Mouse (Mus musculus): ENCODE results near the gene Coro2b. TPM values are rescaled to one million over a fixed set of nuclear protein-coding genes. Genes with fewer than 3 reads are reported as not detected.

The Coro2b gene
- polyA plus RNA-seq, 1 experiment from 2014 or later = 15.3 TPM

GRCm38 (mm10) chr9:62543878-62544277 lies 7.0 kb upstream of the Coro2b start:
- ATAC-seq (ENCODE audit: low FRiP score) (no peak), DNase-seq (ENCODE audit: low spot score, missing footprints) (no peak)
- no peak overlapping the region for H3K4me2 ChIP-seq
- 93% methylated on average over 4 of the region's 4 CpGs for WGBS
- no peaks in the 10 kb centered on the region for H3K27me3 ChIP-seq (ENCODE audit: control insufficient read depth, insufficient read depth, low read length)
- H3K9me3 ChIP-seq (ENCODE audit: control insufficient read depth, low read length) = no peaks in the 10 kb centered on the region
- no peaks in the 10 kb centered on the region for H3K36me3 ChIP-seq (ENCODE audit: control insufficient read depth, insufficient read depth, low read length)
- no peak overlapping the region for H3K4me3 ChIP-seq (ENCODE audit: low read depth, low read length)
- H3K9ac ChIP-seq (ENCODE audit: low read length) = no peak overlapping the region
- H3K27ac ChIP-seq (ENCODE audit: low read depth, low read length) = no peak overlapping the region
- H3K4me1 ChIP-seq (ENCODE audit: control insufficient read depth, insufficient read depth, low read length) = peaks cover 8% of the 10 kb centered on the region; the same call in 1 of the 2 replicates

- DNase-seq (ENCODE audit: low spot score, missing footprints) (no peak), ATAC-seq (ENCODE audit: low FRiP score) (no peak)
- no peaks in the 10 kb centered on the region for H3K36me3 ChIP-seq (ENCODE audit: control insufficient read depth, insufficient read depth, low read length)
- H3K9me3 ChIP-seq (ENCODE audit: control insufficient read depth, low read length) = no peaks in the 10 kb centered on the region
- H3K4me3 ChIP-seq (ENCODE audit: low read depth, low read length) = no peak overlapping the region
- H3K27me3 ChIP-seq (ENCODE audit: control insufficient read depth, insufficient read depth, low read length) = no peaks in the 10 kb centered on the region; the same call in 1 of the 2 replicates
- H3K27ac ChIP-seq (ENCODE audit: low read depth, low read length) = no peak overlapping the region
- H3K4me1 ChIP-seq (ENCODE audit: control insufficient read depth, insufficient read depth, low read length) = peaks cover 12% of the 10 kb centered on the region
- H3K4me2 ChIP-seq = no peak overlapping the region
- H3K9ac ChIP-seq (ENCODE audit: low read length) = no peak overlapping the region; the same call in 1 of the 2 replicates
- WGBS = 53% methylated on average over 10 of the region's 10 CpGs
These were observed 4.8 kb upstream of the Coro2b start for GRCm38 (mm10) chr9:62541606-62542005.

- ATAC-seq (ENCODE audit: low FRiP score) = no peak
- H3K9ac ChIP-seq (ENCODE audit: low read length) = no peak overlapping the region; the same call in 1 of the 2 replicates
- H3K9me3 ChIP-seq (ENCODE audit: control insufficient read depth, low read length) = no peaks in the 10 kb centered on the region
- WGBS = 43% methylated on average over 8 of the region's 8 CpGs
- H3K4me1 ChIP-seq (ENCODE audit: control insufficient read depth, insufficient read depth, low read length) = peaks cover 13% of the 10 kb centered on the region
- H3K4me3 ChIP-seq (ENCODE audit: low read depth, low read length) = no peak overlapping the region
- no peaks in the 10 kb centered on the region for H3K36me3 ChIP-seq (ENCODE audit: control insufficient read depth, insufficient read depth, low read length)
- DNase-seq (ENCODE audit: low spot score, missing footprints) = peak; percentile 89
- peak overlapping the region; percentile 41; the same call in 1 of the 2 replicates for H3K27ac ChIP-seq (ENCODE audit: low read depth, low read length)
- H3K27me3 ChIP-seq (ENCODE audit: control insufficient read depth, insufficient read depth, low read length) = no peaks in the 10 kb centered on the region; the same call in 1 of the 2 replicates
- H3K4me2 ChIP-seq = no peak overlapping the region
These were observed 4.3 kb upstream of the Coro2b start for GRCm38 (mm10) chr9:62541182-62541581.

GRCm38 (mm10) chr9:62540736-62541135 lies 3.9 kb upstream of the Coro2b start:
- peaks cover 17% of the 10 kb centered on the region for H3K4me1 ChIP-seq (ENCODE audit: control insufficient read depth, insufficient read depth, low read length)
- ATAC-seq (ENCODE audit: low FRiP score) = no peak
- WGBS = 56% methylated on average over 10 of the region's 10 CpGs

GRCm38 (mm10) chr9:62540166-62540565 lies 3.3 kb upstream of the Coro2b start:
- no peak overlapping the region for H3K27ac ChIP-seq (ENCODE audit: low read depth, low read length)
- H3K4me1 ChIP-seq (ENCODE audit: control insufficient read depth, insufficient read depth, low read length) = peaks cover 22% of the 10 kb centered on the region
- 85% methylated on average over 9 of the region's 9 CpGs for WGBS
- H3K36me3 ChIP-seq (ENCODE audit: control insufficient read depth, insufficient read depth, low read length) = no peaks in the 10 kb centered on the region
- ATAC-seq (ENCODE audit: low FRiP score) = no peak
- H3K9ac ChIP-seq (ENCODE audit: low read length) = no peak overlapping the region
- H3K9me3 ChIP-seq (ENCODE audit: control insufficient read depth, low read length) = no peaks in the 10 kb centered on the region
- no peaks in the 10 kb centered on the region; the same call in 1 of the 2 replicates for H3K27me3 ChIP-seq (ENCODE audit: control insufficient read depth, insufficient read depth, low read length)
- no peak overlapping the region for H3K4me3 ChIP-seq (ENCODE audit: low read depth, low read length)
- DNase-seq (ENCODE audit: low spot score, missing footprints) = no peak
- no peak overlapping the region for H3K4me2 ChIP-seq

More at GRCm38 (mm10) chr9:62540736-62541135, 3.9 kb upstream of the Coro2b start:
- no peak for DNase-seq (ENCODE audit: low spot score, missing footprints)
- Histone ChIP-seq H3K9ac (ENCODE audit: low read length) (no peak overlapping the region), H3K4me3 (ENCODE audit: low read depth, low read length) (no peak overlapping the region), H3K27ac (ENCODE audit: low read depth, low read length) (peak overlapping the region; percentile 41; the same call in 1 of the 2 replicates), H3K27me3 (ENCODE audit: control insufficient read depth, insufficient read depth, low read length) (no peaks in the 10 kb centered on the region; the same call in 1 of the 2 replicates), H3K36me3 (ENCODE audit: control insufficient read depth, insufficient read depth, low read length) (no peaks in the 10 kb centered on the region), H3K4me2 (no peak overlapping the region), H3K9me3 (ENCODE audit: control insufficient read depth, low read length) (no peaks in the 10 kb centered on the region)

- Histone ChIP-seq H3K4me3 (ENCODE audit: low read depth, low read length) (no peak overlapping the region), H3K9ac (ENCODE audit: low read length) (no peak overlapping the region), H3K27ac (ENCODE audit: low read depth, low read length) (no peak overlapping the region), H3K36me3 (ENCODE audit: control insufficient read depth, insufficient read depth, low read length) (no peaks in the 10 kb centered on the region), H3K9me3 (ENCODE audit: control insufficient read depth, low read length) (no peaks in the 10 kb centered on the region), H3K4me1 (ENCODE audit: control insufficient read depth, insufficient read depth, low read length) (peaks cover 22% of the 10 kb centered on the region), H3K4me2 (no peak overlapping the region), H3K27me3 (ENCODE audit: control insufficient read depth, insufficient read depth, low read length) (no peaks in the 10 kb centered on the region; the same call in 1 of the 2 replicates)
- no peak for DNase-seq (ENCODE audit: low spot score, missing footprints)
- ATAC-seq (ENCODE audit: low FRiP score) = no peak
- WGBS = 79% methylated on average over 9 of the region's 9 CpGs
These were observed 2.4 kb upstream of the Coro2b start for GRCm38 (mm10) chr9:62539251-62539711.

GRCm38 (mm10) chr9:62537941-62538340 lies 1.1 kb upstream of the Coro2b start:
- peaks cover 27% of the 10 kb centered on the region for H3K4me1 ChIP-seq (ENCODE audit: control insufficient read depth, insufficient read depth, low read length)
- 86% methylated on average over 6 of the region's 6 CpGs for WGBS
- H3K4me2 ChIP-seq = no peak overlapping the region
- H3K9ac ChIP-seq (ENCODE audit: low read length) = no peak overlapping the region
- no peaks in the 10 kb centered on the region; the same call in 1 of the 2 replicates for H3K27me3 ChIP-seq (ENCODE audit: control insufficient read depth, insufficient read depth, low read length)
- DNase-seq (ENCODE audit: low spot score, missing footprints) (no peak), ATAC-seq (ENCODE audit: low FRiP score) (no peak)
- H3K36me3 ChIP-seq (ENCODE audit: control insufficient read depth, insufficient read depth, low read length) = no peaks in the 10 kb centered on the region
- no peak overlapping the region for H3K27ac ChIP-seq (ENCODE audit: low read depth, low read length)
- no peak overlapping the region for H3K4me3 ChIP-seq (ENCODE audit: low read depth, low read length)
- H3K9me3 ChIP-seq (ENCODE audit: control insufficient read depth, low read length) = no peaks in the 10 kb centered on the region

GRCm38 (mm10) chr9:62536119-62536654 lies 657 bp downstream of the Coro2b start:
- Histone ChIP-seq H3K4me2 (peak overlapping the region; percentile 65), H3K4me3 (ENCODE audit: low read depth, low read length) (peak overlapping the region; percentile 51), H3K27me3 (ENCODE audit: control insufficient read depth, insufficient read depth, low read length) (no peaks in the 10 kb centered on the region; the same call in 1 of the 2 replicates), H3K9ac (ENCODE audit: low read length) (peak overlapping the region; percentile 76), H3K27ac (ENCODE audit: low read depth, low read length) (peak overlapping the region; percentile 70), H3K9me3 (ENCODE audit: control insufficient read depth, low read length) (no peaks in the 10 kb centered on the region), H3K4me1 (ENCODE audit: control insufficient read depth, insufficient read depth, low read length) (peaks cover 40% of the 10 kb centered on the region), H3K36me3 (ENCODE audit: control insufficient read depth, insufficient read depth, low read length) (no peaks in the 10 kb centered on the region)
- no peak for DNase-seq (ENCODE audit: low spot score, missing footprints)
- under 1% methylated on average over 29 of the region's 29 CpGs for WGBS
- ATAC-seq (ENCODE audit: low FRiP score) = peak; percentile 19

- WGBS = 67% methylated on average over 8 of the region's 8 CpGs
- Histone ChIP-seq H3K36me3 (ENCODE audit: control insufficient read depth, insufficient read depth, low read length) (no peaks in the 10 kb centered on the region), H3K4me3 (ENCODE audit: low read depth, low read length) (peak overlapping the region; percentile 51), H3K4me2 (peak overlapping the region; percentile 65), H3K9me3 (ENCODE audit: control insufficient read depth, low read length) (no peaks in the 10 kb centered on the region), H3K4me1 (ENCODE audit: control insufficient read depth, insufficient read depth, low read length) (peaks cover 40% of the 10 kb centered on the region), H3K9ac (ENCODE audit: low read length) (peak overlapping the region; percentile 18; the same call in 1 of the 2 replicates), H3K27me3 (ENCODE audit: control insufficient read depth, insufficient read depth, low read length) (no peaks in the 10 kb centered on the region; the same call in 1 of the 2 replicates), H3K27ac (ENCODE audit: low read depth, low read length) (no peak overlapping the region)
- ATAC-seq (ENCODE audit: low FRiP score) (no peak), DNase-seq (ENCODE audit: low spot score, missing footprints) (no peak)
These were observed 1.3 kb downstream of the Coro2b start for GRCm38 (mm10) chr9:62535566-62535965.
